Mouse (Mus musculus) C2C12 (cell line): ENCODE measurements around the gene Preb.

ENCODE experiments used
- CEBPB ChIP-seq: IDR thresholded peaks from one replicate; pipeline ENCODE4 v1.6.1; 2011; ENCODE audit warnings: low read depth, mild to moderate bottlenecking, control low read depth, moderate library complexity
- CTCF ChIP-seq: IDR thresholded peaks from one replicate; pipeline ENCODE4 v1.5.1; 2011; ENCODE audit not compliant: control insufficient read depth, insufficient read depth, insufficient read length
- MAX ChIP-seq: IDR thresholded peaks from one replicate; pipeline ENCODE4 v1.6.1; 2011; ENCODE audit warnings: mild to moderate bottlenecking, control low read depth
- MYOD1 ChIP-seq: IDR thresholded peaks from one replicate; pipeline ENCODE4 v1.6.1; 2011; ENCODE audit warnings: low read depth; ENCODE audit not compliant: control insufficient read depth, insufficient read length
- MYOG ChIP-seq: IDR thresholded peaks from one replicate; pipeline ENCODE4 v1.6.1; 2011; ENCODE audit not compliant: control insufficient read depth, insufficient read length; ENCODE audit errors: extremely low read depth
- USF1 ChIP-seq: IDR thresholded peaks from one replicate; pipeline ENCODE4 v1.6.1; 2011; ENCODE audit warnings: low read depth, mild to moderate bottlenecking, control low read depth, moderate library complexity

DNA sequence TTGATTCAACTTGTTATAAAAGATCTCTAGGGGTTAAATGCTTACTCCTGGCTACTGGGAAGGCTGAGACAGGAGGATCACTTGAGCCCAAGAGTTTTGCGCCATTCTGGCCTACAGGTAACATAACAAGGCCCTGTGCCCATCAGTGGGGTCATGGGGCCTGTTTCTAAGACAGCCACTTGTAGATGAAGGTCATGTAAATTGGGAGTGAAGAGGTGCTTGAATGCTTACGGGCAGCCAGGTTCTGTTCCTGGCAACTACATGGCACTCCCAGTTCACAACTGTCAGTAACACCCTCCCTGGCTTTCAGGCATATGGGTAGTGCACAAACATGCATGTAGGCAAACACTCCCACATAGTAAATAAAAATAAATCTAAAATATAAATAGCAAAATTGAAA lies 9.2 kb downstream of the Preb start:
- no peak for TF ChIP-seq CTCF
- no peak for TF ChIP-seq MAX
- TF ChIP-seq MYOG: no peak
- TF ChIP-seq USF1: no peak
- TF ChIP-seq CEBPB: no peak
- no peak for TF ChIP-seq MYOD1
